Mouse (Mus musculus) forebrain, embryonic 12.5 days (tissue): ENCODE measurements around the gene Gm37240. TPM values are rescaled to one million over a fixed set of nuclear protein-coding genes. Genes with fewer than 3 reads are reported as not detected.

Source experiments
- ATAC-seq: fragments of 200-750 bp; cut with Nextera tagmentation; 2 replicates; pipeline ENCODE4 v1.8.0; 2017; ENCODE audit warnings: moderate TSS enrichment; ENCODE audit not compliant: low FRiP score
- H3K27ac ChIP-seq: fragments of 300-500 bp; sonication (generic); 2 replicates; pipeline ENCODE4 v1.5.1; 2016; ENCODE audit warnings: mild to moderate bottlenecking
- H3K27me3 ChIP-seq: fragments of 300-500 bp; sonication (generic); 2 replicates; pipeline ENCODE4 v1.6.1; 2016; ENCODE audit warnings: mild to moderate bottlenecking
- H3K36me3 ChIP-seq: fragments of 300-500 bp; sonication (generic); replicated peaks from 2 replicates; pipeline ENCODE4 v1.6.1; 2016; ENCODE audit warnings: mild to moderate bottlenecking
- H3K4me1 ChIP-seq: fragments of 300-500 bp; sonication (generic); 2 replicates; pipeline ENCODE4 v1.6.1; 2016
- H3K4me2 ChIP-seq: fragments of 300-500 bp; sonication (generic); 2 replicates; pipeline ENCODE4 v1.6.1; 2016; ENCODE audit warnings: mild to moderate bottlenecking, moderate library complexity
- H3K4me3 ChIP-seq: fragments of 300-500 bp; sonication (generic); replicated peaks from 2 replicates; pipeline ENCODE4 v1.5.1; 2016; ENCODE audit warnings: mild to moderate bottlenecking
- H3K9ac ChIP-seq: fragments of 300-500 bp; sonication (generic); 2 replicates; pipeline ENCODE4 v1.6.1; 2016; ENCODE audit warnings: mild to moderate bottlenecking
- H3K9me3 ChIP-seq: fragments of 300-500 bp; sonication (generic); 2 replicates; pipeline ENCODE4 v1.6.1; 2016
- WGBS: fragments of 180-500 bp; shearing (Covaris S2); methylation state at CpG from one replicate; pipeline ENCODE4 v1.1.7; 2016; 5-methylcytosine and 5-hydroxymethylcytosine counted together
- polyA plus RNA-seq: library from polyadenylated mRNA; unstranded; fragments of >200 nt; fragmentation: Nextera tagmentation; extraction: Ambion mirVana; gene quantifications from 2 replicates; pipeline ENCODE4 v1.2.1, GENCODE M21; 2016

Gene Gm37240
- polyA plus RNA-seq, 1 experiment from 2014 or later: 0.57 TPM

GRCm38 (mm10) chr3:85254526-85254925 is 632.8 kb downstream of the Gm37240 start:
- Histone ChIP-seq H3K9ac (no peak overlapping the region), H3K9me3 (no peaks in the 10 kb centered on the region), H3K36me3 (no peaks in the 10 kb centered on the region), H3K27me3 (no peaks in the 10 kb centered on the region), H3K4me2 (no peak overlapping the region), H3K27ac (no peak overlapping the region), H3K4me3 (no peak overlapping the region), H3K4me1 (no peaks in the 10 kb centered on the region)
- no peak for ATAC-seq
- 87% methylated on average over 5 of the region's 5 CpGs for WGBS

GRCm38 (mm10) chr3:85251631-85252030 is 635.7 kb downstream of the Gm37240 start:
- no peaks in the 10 kb centered on the region for H3K27me3 ChIP-seq
- H3K36me3 ChIP-seq: no peaks in the 10 kb centered on the region
- H3K27ac ChIP-seq: no peak overlapping the region
- H3K4me3 ChIP-seq: no peak overlapping the region
- WGBS: 81% methylated on average over 6 of the region's 6 CpGs
- no peak for ATAC-seq
- H3K4me2 ChIP-seq: no peak overlapping the region
- no peaks in the 10 kb centered on the region for H3K4me1 ChIP-seq
- no peaks in the 10 kb centered on the region for H3K9me3 ChIP-seq
- no peak overlapping the region for H3K9ac ChIP-seq

- WGBS: 92% methylated on average over 3 of the region's 3 CpGs
- Histone ChIP-seq H3K4me3 (no peak overlapping the region), H3K9ac (no peak overlapping the region), H3K27me3 (no peaks in the 10 kb centered on the region), H3K9me3 (no peaks in the 10 kb centered on the region), H3K36me3 (no peaks in the 10 kb centered on the region), H3K27ac (no peak overlapping the region), H3K4me2 (no peak overlapping the region), H3K4me1 (no peaks in the 10 kb centered on the region)
- no peak for ATAC-seq
These were observed 641.2 kb downstream of the Gm37240 start for GRCm38 (mm10) chr3:85246131-85246530.

GRCm38 (mm10) chr3:85236546-85236945 is 650.8 kb downstream of the Gm37240 start:
- H3K4me3 ChIP-seq: no peak overlapping the region
- no peak overlapping the region for H3K4me2 ChIP-seq
- no peaks in the 10 kb centered on the region for H3K9me3 ChIP-seq
- H3K27ac ChIP-seq: no peak overlapping the region
- ATAC-seq: no peak
- WGBS: 78% methylated on average over 3 of the region's 3 CpGs
- H3K27me3 ChIP-seq: no peaks in the 10 kb centered on the region
- no peaks in the 10 kb centered on the region for H3K4me1 ChIP-seq
- H3K36me3 ChIP-seq: no peaks in the 10 kb centered on the region
- H3K9ac ChIP-seq: no peak overlapping the region

- Histone ChIP-seq H3K9me3 (no peaks in the 10 kb centered on the region), H3K36me3 (no peaks in the 10 kb centered on the region), H3K4me1 (no peaks in the 10 kb centered on the region), H3K4me2 (no peak overlapping the region), H3K27me3 (no peaks in the 10 kb centered on the region), H3K4me3 (no peak overlapping the region), H3K27ac (no peak overlapping the region), H3K9ac (no peak overlapping the region)
- WGBS: 65% methylated on average over 6 of the region's 6 CpGs
- ATAC-seq: no peak
These were observed 654.5 kb downstream of the Gm37240 start for GRCm38 (mm10) chr3:85232846-85233245.

- Histone ChIP-seq H3K27me3 (no peaks in the 10 kb centered on the region), H3K4me3 (no peak overlapping the region), H3K36me3 (no peaks in the 10 kb centered on the region), H3K4me2 (no peak overlapping the region), H3K4me1 (no peaks in the 10 kb centered on the region), H3K27ac (no peak overlapping the region), H3K9me3 (no peaks in the 10 kb centered on the region), H3K9ac (no peak overlapping the region)
- ATAC-seq: no peak
- 82% methylated on average over 5 of the region's 5 CpGs for WGBS
These were observed 665.3 kb downstream of the Gm37240 start for GRCm38 (mm10) chr3:85222046-85222445.

GRCm38 (mm10) chr3:85214926-85215325 is 672.4 kb downstream of the Gm37240 start:
- Histone ChIP-seq H3K36me3 (no peaks in the 10 kb centered on the region), H3K9ac (no peak overlapping the region), H3K9me3 (no peaks in the 10 kb centered on the region), H3K4me3 (no peak overlapping the region), H3K27me3 (no peaks in the 10 kb centered on the region), H3K4me2 (no peak overlapping the region), H3K4me1 (no peaks in the 10 kb centered on the region), H3K27ac (no peak overlapping the region)
- ATAC-seq: no peak
- WGBS: 88% methylated on average over 5 of the region's 5 CpGs

GRCm38 (mm10) chr3:85212751-85213350 is 674.5 kb downstream of the Gm37240 start:
- ATAC-seq: no peak
- Histone ChIP-seq H3K9ac (no peak overlapping the region), H3K27ac (no peak overlapping the region), H3K4me3 (no peak overlapping the region), H3K4me2 (no peak overlapping the region), H3K36me3 (no peaks in the 10 kb centered on the region), H3K27me3 (no peaks in the 10 kb centered on the region), H3K4me1 (no peaks in the 10 kb centered on the region), H3K9me3 (no peaks in the 10 kb centered on the region)
- 88% methylated on average over 9 of the region's 9 CpGs for WGBS

- Histone ChIP-seq H3K36me3 (no peaks in the 10 kb centered on the region), H3K9ac (no peak overlapping the region), H3K27me3 (no peaks in the 10 kb centered on the region), H3K4me2 (no peak overlapping the region), H3K4me1 (no peaks in the 10 kb centered on the region), H3K9me3 (no peaks in the 10 kb centered on the region), H3K4me3 (no peak overlapping the region), H3K27ac (no peak overlapping the region)
- 82% methylated on average over 17 of the region's 17 CpGs for WGBS
- ATAC-seq: no peak
These were observed 677.2 kb downstream of the Gm37240 start for GRCm38 (mm10) chr3:85209887-85210844.

- H3K4me3 ChIP-seq: no peak overlapping the region
- H3K4me2 ChIP-seq: no peak overlapping the region
- 84% methylated on average over 7 of the region's 7 CpGs for WGBS
- H3K27ac ChIP-seq: no peak overlapping the region
- no peaks in the 10 kb centered on the region for H3K9me3 ChIP-seq
- no peaks in the 10 kb centered on the region for H3K36me3 ChIP-seq
- ATAC-seq: no peak
- H3K27me3 ChIP-seq: no peaks in the 10 kb centered on the region
- no peak overlapping the region for H3K9ac ChIP-seq
- no peaks in the 10 kb centered on the region for H3K4me1 ChIP-seq
These were observed 680.8 kb downstream of the Gm37240 start for GRCm38 (mm10) chr3:85206475-85206874.

GRCm38 (mm10) chr3:85205911-85206310 is 681.4 kb downstream of the Gm37240 start:
- WGBS: 92% methylated on average over 4 of the region's 4 CpGs
- Histone ChIP-seq H3K27ac (no peak overlapping the region), H3K4me1 (no peaks in the 10 kb centered on the region), H3K27me3 (no peaks in the 10 kb centered on the region), H3K36me3 (no peaks in the 10 kb centered on the region), H3K4me2 (no peak overlapping the region), H3K9me3 (no peaks in the 10 kb centered on the region), H3K4me3 (no peak overlapping the region), H3K9ac (no peak overlapping the region)
- ATAC-seq: no peak

- Histone ChIP-seq H3K9ac (no peak overlapping the region), H3K27ac (no peak overlapping the region), H3K4me1 (no peaks in the 10 kb centered on the region; the same call in 1 of the 2 replicates), H3K36me3 (no peaks in the 10 kb centered on the region), H3K9me3 (no peaks in the 10 kb centered on the region), H3K4me3 (no peak overlapping the region), H3K4me2 (no peak overlapping the region), H3K27me3 (no peaks in the 10 kb centered on the region)
- 69% methylated on average over 9 of the region's 9 CpGs for WGBS
- ATAC-seq: no peak
These were observed 683.7 kb downstream of the Gm37240 start for GRCm38 (mm10) chr3:85203659-85204058.

- Histone ChIP-seq H3K9me3 (no peaks in the 10 kb centered on the region), H3K27ac (no peak overlapping the region), H3K4me1 (no peaks in the 10 kb centered on the region; the same call in 1 of the 2 replicates), H3K27me3 (no peaks in the 10 kb centered on the region), H3K4me2 (no peak overlapping the region), H3K9ac (no peak overlapping the region), H3K4me3 (no peak overlapping the region), H3K36me3 (no peaks in the 10 kb centered on the region)
- 89% methylated on average over 3 of the region's 3 CpGs for whole genome bisulfite sequencing
- no peak for ATAC-seq
These were observed 684.6 kb downstream of the Gm37240 start for GRCm38 (mm10) chr3:85202726-85203125.
